Mouse (Mus musculus) small intestine, adult 2 months (tissue): ENCODE results near the gene Esr2. TPM values are rescaled to one million over a fixed set of nuclear protein-coding genes. Genes with fewer than 3 reads are reported as not detected.
A peak's percentile ranks its signal among the peaks of the same experiment; 100 is the strongest.

Experiments used
- H3K27ac ChIP-seq: fragments of 200-500 bp; 2 replicates; pipeline ENCODE4 v1.5.1; 2012; ENCODE audit warnings: low read depth, low read length, control low read depth, inconsistent platforms; ENCODE audit not compliant: insufficient read depth
- H3K27me3 ChIP-seq: fragments of 200-500 bp; 2 replicates; pipeline ENCODE4 v1.6.1; 2012; ENCODE audit warnings: mild to moderate bottlenecking, moderate library complexity, low read length, inconsistent platforms; ENCODE audit not compliant: control insufficient read depth, insufficient read depth
- H3K36me3 ChIP-seq: fragments of 200-500 bp; 2 replicates; pipeline ENCODE4 v1.6.1; 2012; ENCODE audit warnings: mild to moderate bottlenecking, low read length, control low read depth, inconsistent platforms; ENCODE audit not compliant: control insufficient read depth, insufficient read depth
- H3K4me1 ChIP-seq: fragments of 200-500 bp; 2 replicates; pipeline ENCODE4 v1.6.1; 2012; ENCODE audit warnings: low read length, inconsistent platforms, mixed read lengths; ENCODE audit not compliant: control insufficient read depth, insufficient read depth, insufficient read length
- H3K4me3 ChIP-seq: fragments of 200-500 bp; 2 replicates; pipeline ENCODE4 v1.5.1; 2012; ENCODE audit warnings: low read depth, mild to moderate bottlenecking, control low read depth, inconsistent platforms, low read length, moderate library complexity
- CTCF ChIP-seq: fragments of 200-500 bp; IDR thresholded peaks from 2 replicates; pipeline ENCODE4 v1.5.1; 2012; ENCODE audit warnings: low read depth, mild to moderate bottlenecking, control low read depth, inconsistent platforms, low read length, moderate library complexity, mixed read lengths; ENCODE audit not compliant: insufficient replicate concordance, insufficient read length; ENCODE audit errors: extremely low read depth
- POLR2A ChIP-seq: fragments of 200-500 bp; IDR thresholded peaks from 2 replicates; pipeline ENCODE4 v1.6.1; 2012; ENCODE audit warnings: low read depth, mild to moderate bottlenecking, control low read depth, inconsistent platforms, low read length, moderate library complexity
- WGBS: fragments of 180-500 bp; shearing (Covaris S2); methylation state at CpG from one replicate; pipeline ENCODE4 v1.1.7; 2018; 5-methylcytosine and 5-hydroxymethylcytosine counted together
- polyA plus RNA-seq: library from polyadenylated mRNA; depleted of rRNA; stranded (reverse); fragments of >200 nt; gene quantifications from 2 replicates; pipeline ENCODE4 v1.2.3, GENCODE M21; 2012; rRNA removed

Esr2 gene
- polyA plus RNA-seq, 1 experiment, result 0.05 TPM

DNA sequence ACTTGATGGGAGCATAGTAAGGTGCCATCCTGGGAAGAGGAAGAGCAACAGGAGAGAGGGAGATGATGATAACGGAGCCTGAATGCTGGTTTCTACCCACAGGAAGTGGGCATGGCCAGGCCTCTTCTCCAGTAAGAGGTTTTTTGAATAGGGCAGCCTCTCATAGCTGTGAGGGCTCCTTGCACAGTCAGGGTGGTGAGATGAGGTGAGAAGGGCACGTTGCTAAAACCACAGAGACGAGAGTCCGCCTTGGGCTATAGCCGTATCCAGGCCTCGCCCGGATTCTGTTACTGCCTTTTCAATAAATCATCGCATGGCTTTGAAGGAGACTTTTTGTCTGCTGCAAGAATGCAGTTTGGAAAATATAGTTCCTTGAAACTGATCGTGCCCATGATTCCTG lies 92.0 kb downstream of the Esr2 start:
- H3K4me1 ChIP-seq, result peaks cover 36% of the 10 kb centered on the region; the same call in 1 of the 2 replicates
- no peak overlapping the region for H3K27ac ChIP-seq
- WGBS, result 68% methylated on average over 9 of the region's 9 CpGs
- H3K36me3 ChIP-seq, result peaks cover 9% of the 10 kb centered on the region; the same call in 1 of the 2 replicates
- TF ChIP-seq POLR2A, result no peak
- no peak for TF ChIP-seq CTCF
- H3K4me3 ChIP-seq, result no peak overlapping the region
- H3K27me3 ChIP-seq, result no peaks in the 10 kb centered on the region

DNA sequence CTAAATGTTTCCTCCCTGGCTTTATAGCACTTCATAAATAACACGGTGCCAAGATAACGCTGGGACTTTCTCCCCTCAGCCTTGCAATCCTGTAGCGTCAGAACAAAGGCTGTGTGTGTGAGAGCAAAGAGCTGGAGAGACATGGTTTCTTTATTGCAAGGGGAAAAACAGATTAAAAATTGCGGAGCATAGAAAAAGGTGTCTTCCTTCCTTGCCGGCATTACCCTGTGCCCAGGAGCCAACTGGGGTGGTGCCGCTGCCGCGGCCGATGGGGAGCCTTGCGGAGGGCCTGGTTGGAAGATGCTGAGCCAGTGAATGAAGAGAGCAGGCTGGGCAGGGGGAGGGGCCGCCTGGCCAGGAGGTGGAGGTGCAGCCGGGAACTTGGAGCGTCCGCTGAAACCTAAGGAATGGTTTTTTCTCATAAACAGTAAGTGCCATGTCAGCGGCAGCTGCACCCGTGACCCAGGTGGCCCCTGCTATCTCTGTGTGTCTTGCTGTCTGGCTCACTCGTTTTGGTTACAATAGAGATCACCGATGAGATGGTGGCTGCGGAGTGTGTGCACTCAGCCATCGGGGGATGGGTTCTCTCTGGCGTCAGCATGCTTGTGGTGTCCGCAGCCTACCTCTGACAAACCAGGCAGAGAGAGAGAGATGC lies 95.4 kb downstream of the Esr2 start:
- Histone ChIP-seq H3K4me1 (peaks cover 31% of the 10 kb centered on the region; the same call in 1 of the 2 replicates), H3K27ac (peak overlapping the region; percentile 95), H3K27me3 (no peaks in the 10 kb centered on the region), H3K4me3 (peak overlapping the region; percentile 67), H3K36me3 (0 out of 2 replicates have a peak, but pooled peaks cover 2% of the 10 kb centered on the region)
- 18% methylated on average over 22 of the region's 22 CpGs for WGBS
- no peak for TF ChIP-seq CTCF

DNA sequence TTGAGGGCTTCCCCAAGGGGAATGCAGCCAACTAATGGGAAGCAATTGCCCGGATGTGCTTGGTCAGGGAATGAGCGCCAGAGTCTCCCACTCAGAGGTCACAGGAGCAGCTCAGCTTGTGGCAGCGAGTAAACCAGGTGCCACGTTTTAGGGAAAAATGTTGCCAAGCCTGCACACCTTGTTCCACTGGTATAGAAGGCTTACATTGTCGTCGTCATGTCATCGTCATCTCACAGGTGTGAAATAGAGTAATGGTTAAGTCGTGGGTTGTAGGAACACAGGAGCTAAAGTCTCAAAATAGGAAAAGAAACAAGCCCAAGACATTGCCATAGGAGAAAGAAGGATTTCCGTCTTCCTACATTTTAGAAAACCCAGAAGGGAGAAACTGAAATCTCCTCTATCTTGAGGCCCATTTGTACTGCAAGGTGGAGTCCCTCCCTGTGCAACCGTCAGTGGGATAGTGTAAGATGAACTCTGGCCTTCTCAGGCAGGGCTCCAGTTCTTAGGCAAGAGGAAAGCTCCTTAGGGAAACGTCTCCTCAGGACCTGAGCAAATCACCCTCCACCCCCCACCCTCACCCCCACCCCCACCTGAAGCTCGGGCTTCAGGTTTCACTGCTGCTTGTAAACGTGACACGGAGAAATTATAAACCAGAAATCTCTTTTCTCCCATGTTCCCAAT lies 96.0 kb downstream of the Esr2 start:
- H3K27me3 ChIP-seq, result no peaks in the 10 kb centered on the region
- peak overlapping the region; percentile 100 for H3K27ac ChIP-seq
- H3K4me1 ChIP-seq, result peaks cover 25% of the 10 kb centered on the region; the same call in 1 of the 2 replicates
- 0 out of 2 replicates have a peak, but pooled peaks cover 2% of the 10 kb centered on the region for H3K36me3 ChIP-seq
- WGBS, result 20% methylated on average over 14 of the region's 14 CpGs
- H3K4me3 ChIP-seq, result no peak overlapping the region
- no peak for TF ChIP-seq CTCF
- TF ChIP-seq POLR2A, result 0 out of 2 replicates have a peak, but pooled peaks have one; percentile 14

DNA sequence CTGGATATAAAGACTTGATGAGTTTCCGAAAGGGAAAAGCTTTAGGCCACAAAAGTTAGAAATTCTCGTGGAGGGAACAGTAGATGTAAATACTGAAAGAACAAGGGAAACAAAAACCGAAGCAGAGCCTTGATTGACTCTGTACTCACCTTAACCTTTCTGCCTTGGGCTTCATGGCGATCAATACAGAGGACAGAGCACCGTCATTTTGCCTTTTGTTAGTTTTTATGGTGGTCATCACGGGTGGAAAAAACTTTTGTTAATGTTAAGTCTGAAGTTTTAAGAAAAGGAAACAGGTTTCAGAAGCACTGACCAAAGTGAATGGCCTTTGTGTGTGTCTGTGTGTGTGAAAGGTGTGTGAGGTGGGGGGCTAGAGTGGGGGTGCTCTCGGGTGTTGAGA lies 103.1 kb downstream of the Esr2 start:
- H3K4me1 ChIP-seq, result no peaks in the 10 kb centered on the region
- H3K27me3 ChIP-seq, result no peaks in the 10 kb centered on the region
- TF ChIP-seq CTCF, result no peak
- TF ChIP-seq POLR2A, result no peak
- H3K4me3 ChIP-seq, result no peak overlapping the region
- H3K36me3 ChIP-seq, result peaks cover 15% of the 10 kb centered on the region
- WGBS, result 91% methylated on average over 7 of the region's 7 CpGs
- H3K27ac ChIP-seq, result no peak overlapping the region

DNA sequence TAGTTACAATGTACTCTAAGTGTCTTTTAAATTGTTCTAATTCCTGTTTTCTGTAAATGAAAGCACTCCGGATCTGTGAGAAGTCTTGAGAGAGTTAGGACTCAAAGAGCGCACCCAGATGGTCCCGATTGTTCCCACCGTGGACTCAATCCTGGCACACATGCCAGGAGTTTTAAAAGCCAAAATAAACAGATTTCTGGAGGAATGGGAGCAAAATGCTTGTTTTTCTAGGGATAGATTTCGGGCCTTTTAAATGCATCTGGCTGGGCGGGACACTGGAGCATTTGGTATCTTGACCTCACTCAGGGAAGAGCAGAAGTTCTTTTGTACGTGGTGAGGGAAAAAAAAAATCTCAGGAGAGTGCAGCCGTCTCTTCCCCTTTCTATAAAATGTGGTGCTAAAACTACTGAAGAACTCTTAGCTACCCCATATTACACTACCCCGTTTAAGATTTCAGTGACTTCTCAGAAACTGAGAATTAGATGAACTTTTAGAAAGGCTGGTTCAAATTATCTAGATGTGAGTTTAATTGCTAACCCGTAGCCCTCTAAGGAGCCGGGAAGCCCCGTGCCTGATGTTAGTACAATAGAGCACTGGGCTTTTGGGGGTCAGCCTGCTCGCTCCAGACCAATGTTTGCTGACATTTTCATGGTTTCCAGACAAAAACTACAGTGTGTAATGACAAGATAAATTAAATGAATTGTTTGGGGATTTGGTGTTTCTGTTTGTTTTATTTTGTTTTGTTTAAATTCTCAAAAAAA lies 103.8 kb downstream of the Esr2 start:
- Histone ChIP-seq H3K27me3 (no peaks in the 10 kb centered on the region), H3K4me3 (no peak overlapping the region), H3K4me1 (no peaks in the 10 kb centered on the region), H3K27ac (no peak overlapping the region), H3K36me3 (peaks cover 17% of the 10 kb centered on the region)
- 72% methylated on average over 13 of the region's 13 CpGs for WGBS
- TF ChIP-seq CTCF, result no peak
- TF ChIP-seq POLR2A, result no peak

DNA sequence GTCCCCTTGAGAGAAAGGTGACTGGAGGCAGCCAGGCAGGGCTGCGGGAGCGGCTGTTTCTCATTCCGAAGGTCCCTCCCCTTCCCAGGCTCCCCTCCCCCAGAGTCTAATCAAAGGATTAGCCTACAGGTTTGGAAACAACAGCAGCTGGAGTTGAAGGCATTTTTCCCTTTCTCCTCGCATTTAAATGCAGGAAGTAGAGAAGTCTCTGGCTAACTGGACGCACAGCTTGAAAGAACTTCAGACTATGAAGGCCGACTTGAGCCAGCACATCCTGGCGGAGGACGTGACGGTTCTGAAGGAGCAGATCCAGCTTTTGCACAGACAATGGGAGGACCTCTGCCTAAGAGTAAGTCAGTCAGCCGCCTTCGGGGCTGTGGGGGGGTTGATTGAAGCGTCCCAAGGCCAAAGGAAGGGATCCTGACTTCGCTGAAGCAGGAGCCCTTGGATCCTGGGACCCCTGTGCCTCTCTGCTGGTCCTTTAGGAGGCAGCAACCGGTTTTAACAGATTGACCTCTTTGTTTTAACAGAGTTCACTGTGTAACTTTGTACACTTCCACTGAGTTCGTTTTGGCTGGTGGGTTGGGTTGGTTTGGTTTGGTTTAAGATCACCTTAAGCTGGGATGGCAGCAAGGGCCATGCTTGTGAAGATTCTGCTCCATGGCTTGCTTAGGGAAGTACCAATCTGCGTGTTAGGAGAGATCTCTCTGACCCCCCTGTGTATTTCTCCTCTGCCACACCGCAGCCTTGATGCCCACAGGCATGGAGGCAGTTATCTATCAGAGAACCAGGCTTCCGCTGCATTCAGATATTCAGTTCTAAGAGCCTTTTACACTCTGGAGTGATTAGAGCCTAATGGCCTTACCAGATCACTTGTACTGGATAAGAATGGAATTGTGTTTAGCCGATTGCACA lies 104.9 kb downstream of the Esr2 start:
- Histone ChIP-seq H3K36me3 (peaks cover 18% of the 10 kb centered on the region), H3K4me3 (no peak overlapping the region), H3K27ac (no peak overlapping the region), H3K27me3 (no peaks in the 10 kb centered on the region), H3K4me1 (no peaks in the 10 kb centered on the region)
- 65% methylated on average over 19 of the region's 19 CpGs for WGBS
- TF ChIP-seq POLR2A (no peak), CTCF (no peak)

Other genes starting within 250 kb of the Esr2 start
- not detected in 2 replicates for gene Tex21, start 69.5 kb upstream of the Esr2 start, polyA plus RNA-seq
- 7.3 and 11.3 TPM in 2 replicates for gene Mthfd1, start 78.0 kb upstream of the Esr2 start, polyA plus RNA-seq
- gene Akap5, start 147.6 kb upstream of the Esr2 start, polyA plus RNA-seq, result 0.04 TPM in 1 of 2 replicates, not detected in the other
- 1.4 and 2.2 TPM in 2 replicates for gene Zbtb25, start 192.3 kb upstream of the Esr2 start, polyA plus RNA-seq
- gene Zbtb1, start 193.0 kb upstream of the Esr2 start, polyA plus RNA-seq, result 0.55 and 0.89 TPM in 2 replicates
- 3.7 and 8.9 TPM in 2 replicates for gene Hspa2, start 226.9 kb upstream of the Esr2 start, polyA plus RNA-seq
- gene Ppp1r36, start 240.3 kb upstream of the Esr2 start, polyA plus RNA-seq, result not detected in 2 replicates